Mouse (Mus musculus) neural tube, embryonic 13.5 days (tissue): Measurements from ENCODE around the gene Hoxa7. TPM values are rescaled to one million over a fixed set of nuclear protein-coding genes. Genes with fewer than 3 reads are reported as not detected.

Experiments
- ATAC-seq: fragments of 200-750 bp; cut with Nextera tagmentation; 2 replicates; pipeline ENCODE4 v1.8.0; 2017; ENCODE audit warnings: low read depth, mild to moderate bottlenecking, moderate TSS enrichment, moderate library complexity
- H3K27ac ChIP-seq: fragments of 300-500 bp; sonication (generic); replicated peaks from 2 replicates; pipeline ENCODE4 v1.5.1; 2015; ENCODE audit warnings: moderate library complexity, mild to moderate bottlenecking, inconsistent platforms
- H3K27me3 ChIP-seq: fragments of 300-500 bp; sonication (generic); 2 replicates; pipeline ENCODE4 v1.6.1; 2015; ENCODE audit warnings: mild to moderate bottlenecking, inconsistent platforms
- H3K36me3 ChIP-seq: fragments of 300-500 bp; sonication (generic); 2 replicates; pipeline ENCODE4 v1.6.1; 2015; ENCODE audit warnings: mild to moderate bottlenecking, inconsistent platforms
- H3K4me1 ChIP-seq: fragments of 300-500 bp; sonication (generic); replicated peaks from 2 replicates; pipeline ENCODE4 v1.6.1; 2015; ENCODE audit warnings: inconsistent platforms
- H3K4me2 ChIP-seq: fragments of 300-500 bp; sonication (generic); 2 replicates; pipeline ENCODE4 v1.6.1; 2015; ENCODE audit warnings: inconsistent platforms, mild to moderate bottlenecking, moderate library complexity
- H3K4me3 ChIP-seq: fragments of 300-500 bp; sonication (generic); 2 replicates; pipeline ENCODE4 v1.5.1; 2015; ENCODE audit warnings: mild to moderate bottlenecking, inconsistent platforms
- H3K9ac ChIP-seq: fragments of 300-500 bp; sonication (generic); 2 replicates; pipeline ENCODE4 v1.6.1; 2015; ENCODE audit warnings: moderate library complexity, mild to moderate bottlenecking, inconsistent platforms
- H3K9me3 ChIP-seq: fragments of 300-500 bp; sonication (generic); 2 replicates; pipeline ENCODE4 v1.6.1; 2016; ENCODE audit warnings: inconsistent platforms
- WGBS: fragments of 180-500 bp; shearing (Covaris S2); methylation state at CpG from one replicate; pipeline ENCODE4 v1.1.7; 2015; 5-methylcytosine and 5-hydroxymethylcytosine counted together
- polyA plus RNA-seq: library from polyadenylated mRNA; unstranded; fragments of >200 nt; fragmentation: Nextera tagmentation; extraction: Ambion mirVana; gene quantifications from 2 replicates; pipeline ENCODE4 v1.2.1, GENCODE M21; 2015

The Hoxa7 gene
- polyA plus RNA-seq, 1 experiment from 2014 or later, result 125 TPM

DNA sequence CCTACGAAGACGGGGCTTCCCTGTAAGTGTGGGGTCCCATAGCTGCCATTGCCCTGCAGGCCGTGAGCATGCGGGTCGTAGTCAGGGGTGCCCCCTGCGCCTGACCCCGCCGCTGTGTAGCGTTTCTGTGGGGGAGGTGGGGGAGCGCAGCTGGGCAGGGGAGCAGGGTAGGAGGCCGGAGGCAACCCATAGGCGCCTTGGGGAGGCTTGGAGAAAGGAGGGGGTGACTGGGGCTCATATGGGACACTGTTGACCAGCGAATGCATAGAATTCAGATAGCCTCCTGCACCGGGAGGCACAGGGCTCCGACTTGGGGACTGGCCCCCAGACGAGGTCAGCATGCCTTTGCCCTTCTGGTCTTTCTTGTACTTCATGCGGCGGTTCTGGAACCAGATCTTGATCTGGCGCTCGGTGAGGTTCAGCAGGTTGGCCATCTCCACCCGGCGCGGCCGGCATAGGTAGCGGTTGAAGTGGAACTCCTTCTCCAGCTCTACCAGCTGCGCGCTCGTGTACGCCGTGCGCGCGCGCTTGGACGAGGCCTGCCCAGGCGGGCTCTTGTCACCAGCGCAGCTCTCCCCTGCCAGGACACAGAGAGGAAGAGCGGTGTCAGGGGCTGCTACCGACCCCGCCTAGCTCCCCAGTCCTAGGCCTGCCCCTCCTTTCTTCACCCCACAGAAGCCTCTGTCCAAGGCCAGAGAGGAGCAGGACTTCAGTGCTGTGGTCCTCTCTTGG, 51.3 kb downstream of the Hoxa7 start:
- H3K4me3 ChIP-seq, result peak overlapping the region; percentile 20
- H3K36me3 ChIP-seq, result peaks cover 23% of the 10 kb centered on the region
- peak overlapping the region; percentile 99 for H3K27ac ChIP-seq
- no peaks in the 10 kb centered on the region for H3K9me3 ChIP-seq
- H3K9ac ChIP-seq, result peak overlapping the region; percentile 92
- no peak for ATAC-seq
- peaks cover 98% of the 10 kb centered on the region for H3K4me1 ChIP-seq
- H3K27me3 ChIP-seq, result no peaks in the 10 kb centered on the region
- peak overlapping the region; percentile 75 for H3K4me2 ChIP-seq
- 3% methylated on average over 40 of the region's 40 CpGs for WGBS

GRCm38 (mm10) chr6:52169499-52170165, 52.0 kb downstream of the Hoxa7 start:
- Histone ChIP-seq H3K9me3 (no peaks in the 10 kb centered on the region), H3K4me3 (peak overlapping the region; percentile 20), H3K36me3 (peaks cover 23% of the 10 kb centered on the region), H3K4me2 (peak overlapping the region; percentile 75), H3K27ac (peak overlapping the region; percentile 99), H3K27me3 (no peaks in the 10 kb centered on the region), H3K4me1 (peaks cover 98% of the 10 kb centered on the region), H3K9ac (peak overlapping the region; percentile 92)
- no peak for ATAC-seq
- 13% methylated on average over 16 of the region's 16 CpGs for WGBS

GRCm38 (mm10) chr6:52168191-52169055, 53.2 kb downstream of the Hoxa7 start:
- H3K36me3 ChIP-seq, result peaks cover 23% of the 10 kb centered on the region
- H3K4me1 ChIP-seq, result peaks cover 99% of the 10 kb centered on the region
- no peak for ATAC-seq
- H3K4me3 ChIP-seq, result peak overlapping the region; percentile 89
- H3K9ac ChIP-seq, result peak overlapping the region; percentile 92
- H3K4me2 ChIP-seq, result peak overlapping the region; percentile 75
- peak overlapping the region; percentile 99 for H3K27ac ChIP-seq
- WGBS, result 3% methylated on average over 42 of the region's 42 CpGs
- H3K9me3 ChIP-seq, result no peaks in the 10 kb centered on the region
- no peaks in the 10 kb centered on the region for H3K27me3 ChIP-seq

DNA sequence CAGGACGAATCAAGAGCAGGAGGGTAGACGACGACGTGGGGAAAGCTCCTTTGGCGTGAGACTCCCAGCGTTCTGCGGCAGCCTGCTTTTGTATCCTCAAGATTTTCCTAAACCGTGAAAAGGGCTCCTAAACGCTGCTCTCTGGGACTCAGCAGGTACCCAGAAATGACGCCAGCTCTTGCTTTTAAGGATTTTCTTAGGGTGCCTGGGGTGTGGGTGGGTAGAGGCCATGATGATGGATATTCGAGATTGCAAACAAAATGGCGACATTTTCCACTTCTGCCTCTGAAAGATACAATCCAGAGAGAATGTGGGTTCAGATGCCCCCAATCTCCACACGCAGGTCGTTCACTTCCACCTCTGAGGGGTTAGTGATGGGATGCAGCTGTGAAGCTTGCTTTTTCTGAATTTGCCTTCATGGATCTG, 53.9 kb downstream of the Hoxa7 start:
- H3K9ac ChIP-seq, result peak overlapping the region; percentile 92

GRCm38 (mm10) chr6:52167176-52167575, 54.5 kb downstream of the Hoxa7 start:
- H3K36me3 ChIP-seq, result peaks cover 21% of the 10 kb centered on the region
- H3K4me1 ChIP-seq, result peaks cover 99% of the 10 kb centered on the region
- H3K27me3 ChIP-seq, result no peaks in the 10 kb centered on the region
- no peaks in the 10 kb centered on the region for H3K9me3 ChIP-seq
- peak overlapping the region; percentile 99 for H3K27ac ChIP-seq
- H3K9ac ChIP-seq, result peak overlapping the region; percentile 92
- peak overlapping the region; percentile 75 for H3K4me2 ChIP-seq
- ATAC-seq, result no peak
- H3K4me3 ChIP-seq, result peak overlapping the region; percentile 89
- WGBS, result 30% methylated on average over 1 of the region's 1 CpGs

More for the DNA sequence above, 53.9 kb downstream of the Hoxa7 start:
- no peaks in the 10 kb centered on the region for H3K27me3 ChIP-seq
- H3K27ac ChIP-seq, result peak overlapping the region; percentile 99
- H3K9me3 ChIP-seq, result no peaks in the 10 kb centered on the region
- peak overlapping the region; percentile 89 for H3K4me3 ChIP-seq
- WGBS, result 6% methylated on average over 14 of the region's 14 CpGs
- H3K4me2 ChIP-seq, result peak overlapping the region; percentile 75
- ATAC-seq, result no peak
- peaks cover 23% of the 10 kb centered on the region for H3K36me3 ChIP-seq
- H3K4me1 ChIP-seq, result peaks cover 99% of the 10 kb centered on the region

DNA sequence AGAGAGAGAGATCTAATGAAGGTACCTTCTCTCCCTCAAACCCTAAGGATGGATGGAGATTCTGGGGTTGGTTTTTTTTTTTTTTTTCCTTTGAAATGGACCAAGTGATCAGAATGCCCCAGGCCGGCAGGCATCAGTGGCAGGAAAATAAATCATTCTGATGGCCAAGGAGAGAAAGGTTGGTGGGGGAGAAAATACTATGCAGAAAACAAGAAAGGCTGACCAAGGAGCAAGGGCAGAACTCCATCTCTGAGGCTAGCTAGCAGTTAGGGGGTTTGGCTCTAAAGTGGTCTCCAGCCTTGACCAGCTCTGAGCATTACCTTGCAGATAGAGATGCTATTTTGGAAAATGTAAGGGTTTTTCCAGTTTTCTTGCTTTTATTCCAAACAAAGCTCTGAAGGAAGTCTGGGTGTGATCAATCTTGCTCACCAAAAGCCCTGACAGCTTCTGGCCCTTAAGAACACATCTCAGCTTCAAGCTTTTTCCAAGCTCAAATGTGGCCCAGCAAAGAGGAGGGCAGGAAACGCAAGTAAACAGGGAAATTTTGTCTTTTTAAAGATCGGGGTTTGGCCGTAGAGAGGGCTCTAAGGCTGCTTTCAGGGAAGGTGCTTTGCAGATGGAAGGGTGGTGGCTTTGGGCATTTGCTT, 55.1 kb downstream of the Hoxa7 start:
- Histone ChIP-seq H3K4me3 (peak overlapping the region; percentile 89), H3K27me3 (no peaks in the 10 kb centered on the region), H3K9ac (peak overlapping the region; percentile 92), H3K36me3 (peaks cover 15% of the 10 kb centered on the region), H3K9me3 (no peaks in the 10 kb centered on the region), H3K27ac (peak overlapping the region; percentile 99), H3K4me2 (peak overlapping the region; percentile 75), H3K4me1 (peaks cover 99% of the 10 kb centered on the region)
- no peak for ATAC-seq
- WGBS, result 11% methylated on average over 4 of the region's 4 CpGs

GRCm38 (mm10) chr6:52165441-52166370, 55.9 kb downstream of the Hoxa7 start:
- H3K27me3 ChIP-seq, result no peaks in the 10 kb centered on the region

GRCm38 (mm10) chr6:52164626-52165440, 56.8 kb downstream of the Hoxa7 start, which contains the start of gene Hoxa2:
TSS of gene Hoxa2 (minus strand) at chr6:52164831.
- WGBS, result under 1% methylated on average over 25 of the region's 25 CpGs
- H3K4me2 ChIP-seq, result peak within 1 kb of the TSS; percentile 75

More at GRCm38 (mm10) chr6:52165441-52166370, 55.9 kb downstream of the Hoxa7 start:
- H3K4me3 ChIP-seq, result peak overlapping the region; percentile 89
- no peaks in the 10 kb centered on the region for H3K9me3 ChIP-seq
- peak overlapping the region; percentile 75 for H3K4me2 ChIP-seq
- peak overlapping the region; percentile 99 for H3K27ac ChIP-seq
- no peak for ATAC-seq
- peaks cover 8% of the 10 kb centered on the region for H3K36me3 ChIP-seq
- H3K9ac ChIP-seq, result peak overlapping the region; percentile 92
- WGBS, result 1% methylated on average over 28 of the region's 28 CpGs
- H3K4me1 ChIP-seq, result peaks cover 98% of the 10 kb centered on the region

More at GRCm38 (mm10) chr6:52164626-52165440, 56.8 kb downstream of the Hoxa7 start, which contains the start of gene Hoxa2:
- Histone ChIP-seq H3K36me3 (peaks cover 1% of the 10 kb centered on the region), H3K9me3 (no peaks in the 10 kb centered on the region), H3K27me3 (no peaks in the 10 kb centered on the region), H3K4me3 (peak within 1 kb of the TSS; percentile 89), H3K27ac (peak within 1 kb of the TSS; percentile 99), H3K4me1 (peaks cover 98% of the 10 kb centered on the region), H3K9ac (peak within 1 kb of the TSS; percentile 92)
- peak; percentile 49 for ATAC-seq
